Mouse (Mus musculus) heart, postnatal 10 days (tissue): ENCODE data around the gene Lyzl6. TPM values are rescaled to one million over a fixed set of nuclear protein-coding genes. Genes with fewer than 3 reads are reported as not detected.
"Not testable (repeated sequence)": the region's sequence is repeated elsewhere in the genome, so short reads cannot be mapped to it uniquely, and the experiment has no call there.

Experiments used
- DNase-seq, 2 experiments: peaks; one replicate each; pipeline ENCODE4 v3.0.0; 2021
- intact Hi-C: fragments of 180-260 bp; cut with DNase I; formaldehyde crosslinking; loops from one replicate; pipeline ENCODE4 v1.15.1; 2025
- total RNA-seq, 2 experiments: library from RNA; stranded (reverse); gene quantifications; 2 replicates each; pipeline ENCODE4 v1.2.3; 2021

The Lyzl6 gene
- not detected for total RNA-seq

- no peak for DNase-seq
- intact Hi-C loops, result loop anchor here (1.0 to 2.0 kb wide), 3 partner anchors 37 to 272 kb away; no protein-coding TSS in a partner anchor
Measured at GRCm38 (mm10) chr11:103638790-103639189, at the start of gene Lyzl6. Gene Lyzl6 (minus strand): TSS chr11:103638890.

GRCm38 (mm10) chr11:103686706-103687105 is 48.0 kb upstream of the Lyzl6 start:
- no peak for DNase-seq

GRCm38 (mm10) chr11:103685261-103685736 is 46.6 kb upstream of the Lyzl6 start:
- intact Hi-C loops, result no loop called here

More at GRCm38 (mm10) chr11:103686706-103687105, 48.0 kb upstream of the Lyzl6 start:
- intact Hi-C loops, result no loop called here

GRCm38 (mm10) chr11:103683667-103684334 is 45.1 kb upstream of the Lyzl6 start:
- DNase-seq, result no peak
- intact Hi-C loops, result no loop called here

More at GRCm38 (mm10) chr11:103685261-103685736, 46.6 kb upstream of the Lyzl6 start:
- DNase-seq, result no peak

- intact Hi-C loops, result not testable (repeated sequence)
- DNase-seq, result peak; percentile 46 to 53
Measured at GRCm38 (mm10) chr11:103677042-103677441, 38.4 kb upstream of the Lyzl6 start.

- intact Hi-C loops, result loop anchor here (1.0 kb wide), 2 partner anchors 36 to 83 kb away; no protein-coding TSS in a partner anchor
- peak; percentile 43 to 59 for DNase-seq
Measured at GRCm38 (mm10) chr11:103675556-103675955, 36.9 kb upstream of the Lyzl6 start.

- intact Hi-C loops, result no loop called here
Measured at GRCm38 (mm10) chr11:103666907-103667426, 28.3 kb upstream of the Lyzl6 start.

GRCm38 (mm10) chr11:103666181-103666906 is 27.7 kb upstream of the Lyzl6 start:
- intact Hi-C loops, result no loop called here

More at GRCm38 (mm10) chr11:103666907-103667426, 28.3 kb upstream of the Lyzl6 start:
- DNase-seq, result no peak

GRCm38 (mm10) chr11:103665695-103666094 is 27.0 kb upstream of the Lyzl6 start:
- intact Hi-C loops, result no loop called here
- DNase-seq, result no peak

More at GRCm38 (mm10) chr11:103666181-103666906, 27.7 kb upstream of the Lyzl6 start:
- DNase-seq, result peak in 1 of 2 experiments; percentile 18

- intact Hi-C loops, result no loop called here
- DNase-seq, result no peak
Measured at GRCm38 (mm10) chr11:103663119-103663518, 24.4 kb upstream of the Lyzl6 start.

- intact Hi-C loops, result no loop called here
- DNase-seq, result no peak
Measured at GRCm38 (mm10) chr11:103662546-103662945, 23.9 kb upstream of the Lyzl6 start.

GRCm38 (mm10) chr11:103661863-103662262 is 23.2 kb upstream of the Lyzl6 start:
- intact Hi-C loops, result no loop called here

GRCm38 (mm10) chr11:103658189-103658588 is 19.5 kb upstream of the Lyzl6 start:
- intact Hi-C loops, result no loop called here
- DNase-seq, result no peak

More at GRCm38 (mm10) chr11:103661863-103662262, 23.2 kb upstream of the Lyzl6 start:
- no peak for DNase-seq

GRCm38 (mm10) chr11:103656520-103656919 is 17.8 kb upstream of the Lyzl6 start:
- DNase-seq, result peak; percentile 58 to 70
- intact Hi-C loops, result no loop called here

- intact Hi-C loops, result no loop called here
- no peak for DNase-seq
Measured at GRCm38 (mm10) chr11:103653359-103653965, 14.8 kb upstream of the Lyzl6 start.

- intact Hi-C loops, result no loop called here
- no peak for DNase-seq
Measured at GRCm38 (mm10) chr11:103651426-103651825, 12.7 kb upstream of the Lyzl6 start.

- no peak for DNase-seq
- intact Hi-C loops, result no loop called here
Measured at GRCm38 (mm10) chr11:103649983-103650493, 11.3 kb upstream of the Lyzl6 start.

GRCm38 (mm10) chr11:103649301-103649982 is 10.8 kb upstream of the Lyzl6 start, which contains the start of gene Rprml:
Gene Rprml (plus strand): TSS chr11:103649570.
- intact Hi-C loops, result no loop called here
- DNase-seq, result no peak

GRCm38 (mm10) chr11:103648656-103649055 is 10.0 kb upstream of the Lyzl6 start:
- DNase-seq, result no peak
- intact Hi-C loops, result no loop called here
